Mouse (Mus musculus): ENCODE data around the gene Nyap2. TPM values are rescaled to one million over a fixed set of nuclear protein-coding genes. Genes with fewer than 3 reads are reported as not detected.

The Nyap2 gene
- polyA plus RNA-seq, 1 experiment from 2014 or later, result 45.7 TPM

DNA sequence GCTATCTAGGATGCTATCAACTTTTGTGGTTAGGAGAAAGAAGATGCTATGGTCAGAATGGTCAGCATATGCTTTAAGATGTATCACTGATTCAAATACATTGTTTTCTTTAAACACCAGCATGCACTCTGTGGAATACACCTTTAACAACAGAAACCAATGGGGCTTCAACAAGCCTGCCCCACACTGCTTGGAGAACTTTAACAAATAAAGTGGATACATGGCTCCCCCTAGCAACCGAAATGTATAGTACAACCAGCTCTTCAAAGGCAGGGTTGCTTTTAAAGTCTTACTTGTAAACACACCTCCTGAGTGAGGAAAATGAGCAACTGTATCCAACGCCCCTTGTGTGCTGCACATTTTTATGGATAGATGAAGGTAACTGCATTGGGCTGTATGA is 224.9 kb downstream of the Nyap2 start:
- 5% methylated on average over 2 of the region's 2 CpGs for WGBS
- Histone ChIP-seq H3K9me3 (ENCODE audit: control insufficient read depth, low read length) (no peaks in the 10 kb centered on the region), H3K27me3 (ENCODE audit: control insufficient read depth, insufficient read depth, low read length) (no peaks in the 10 kb centered on the region), H3K4me1 (ENCODE audit: control insufficient read depth, insufficient read depth, low read length) (no peaks in the 10 kb centered on the region), H3K4me3 (ENCODE audit: low read depth, low read length) (no peak overlapping the region), H3K36me3 (ENCODE audit: control insufficient read depth, insufficient read depth, low read length) (no peaks in the 10 kb centered on the region), H3K4me2 (ENCODE audit: low read depth, low read length) (no peak overlapping the region), H3K27ac (ENCODE audit: low read depth, low read length) (no peak overlapping the region), H3K9ac (replicated peaks; ENCODE audit: low read depth, low read length) (no peak overlapping the region)
- ATAC-seq (ENCODE audit: low read depth), result peak; percentile 87

DNA sequence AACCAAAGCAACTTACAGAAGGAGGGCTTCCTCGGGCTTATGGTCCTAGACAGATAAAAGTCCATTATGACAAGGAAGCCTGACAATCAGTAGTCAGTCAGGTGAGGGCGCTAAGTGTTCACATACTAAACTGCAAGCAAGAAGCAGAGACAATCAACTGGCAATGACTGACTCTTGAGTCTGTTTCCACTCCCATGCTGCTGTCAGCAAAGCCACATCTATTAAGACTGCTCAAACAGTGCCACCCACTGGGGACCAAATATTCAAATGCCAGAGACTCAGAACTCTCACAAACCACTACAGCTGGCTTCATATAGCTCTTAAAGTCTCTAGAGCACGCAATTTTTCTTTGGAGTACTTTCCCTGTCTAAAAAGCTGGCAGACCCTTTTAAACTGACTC is 226.6 kb downstream of the Nyap2 start:
- ATAC-seq (ENCODE audit: low read depth), result no peak
- no peaks in the 10 kb centered on the region for H3K9me3 ChIP-seq (ENCODE audit: control insufficient read depth, low read length)
- H3K27ac ChIP-seq (ENCODE audit: low read depth, low read length), result no peak overlapping the region
- H3K9ac ChIP-seq (replicated peaks; ENCODE audit: low read depth, low read length), result no peak overlapping the region
- H3K4me2 ChIP-seq (ENCODE audit: low read depth, low read length), result no peak overlapping the region
- H3K27me3 ChIP-seq (ENCODE audit: control insufficient read depth, insufficient read depth, low read length), result no peaks in the 10 kb centered on the region
- 60% methylated on average over 3 of the region's 3 CpGs for WGBS
- no peak overlapping the region for H3K4me3 ChIP-seq (ENCODE audit: low read depth, low read length)
- no peaks in the 10 kb centered on the region for H3K4me1 ChIP-seq (ENCODE audit: control insufficient read depth, insufficient read depth, low read length)
- H3K36me3 ChIP-seq (ENCODE audit: control insufficient read depth, insufficient read depth, low read length), result no peaks in the 10 kb centered on the region

DNA sequence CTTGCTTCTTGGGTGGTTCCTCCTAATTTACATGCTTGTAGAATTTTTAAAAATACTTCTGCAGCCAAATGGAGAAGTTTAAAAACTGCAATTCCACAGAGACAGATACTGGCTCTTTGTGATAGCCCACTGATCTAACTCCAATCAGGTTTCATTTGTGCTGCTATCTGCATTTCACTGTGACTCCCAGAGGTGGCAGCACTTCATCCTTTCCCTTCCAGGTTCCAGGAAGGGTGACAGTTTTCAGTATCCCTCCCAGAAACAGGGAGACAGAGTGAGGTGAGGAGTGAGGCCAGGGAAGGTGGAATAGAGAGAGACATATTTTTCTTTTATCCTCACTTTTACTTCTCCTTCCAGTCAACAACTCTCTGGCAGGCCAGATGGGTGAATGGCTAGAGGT is 230.7 kb downstream of the Nyap2 start:
- no peaks in the 10 kb centered on the region for H3K4me1 ChIP-seq (ENCODE audit: control insufficient read depth, insufficient read depth, low read length)
- no peak overlapping the region for H3K4me3 ChIP-seq (ENCODE audit: low read depth, low read length)
- no peaks in the 10 kb centered on the region for H3K36me3 ChIP-seq (ENCODE audit: control insufficient read depth, insufficient read depth, low read length)
- peak; percentile 3; the same call in 1 of the 2 replicates for ATAC-seq (ENCODE audit: low read depth)
- H3K4me2 ChIP-seq (ENCODE audit: low read depth, low read length), result no peak overlapping the region
- no peak overlapping the region for H3K9ac ChIP-seq (replicated peaks; ENCODE audit: low read depth, low read length)
- H3K9me3 ChIP-seq (ENCODE audit: control insufficient read depth, low read length), result no peaks in the 10 kb centered on the region
- H3K27ac ChIP-seq (ENCODE audit: low read depth, low read length), result no peak overlapping the region
- H3K27me3 ChIP-seq (ENCODE audit: control insufficient read depth, insufficient read depth, low read length), result no peaks in the 10 kb centered on the region

DNA sequence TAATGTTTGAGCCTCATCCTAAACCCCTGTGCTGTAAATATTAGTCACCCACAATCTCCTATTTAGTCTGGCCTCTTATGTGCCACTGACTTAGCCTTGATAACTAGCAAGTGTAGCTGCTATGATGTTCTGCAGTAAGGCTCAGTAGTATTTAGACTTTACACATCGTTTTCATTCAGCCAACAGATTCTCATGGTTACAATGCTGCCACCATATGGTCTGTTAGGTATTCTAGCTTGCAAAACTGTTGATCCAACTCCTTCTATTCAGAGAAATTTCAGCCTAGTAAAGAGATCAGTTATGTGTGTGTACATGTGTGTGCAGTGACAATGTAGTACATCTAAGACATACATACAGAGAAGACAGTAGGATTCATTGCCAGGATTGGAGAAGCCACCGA is 231.2 kb downstream of the Nyap2 start:
- Histone ChIP-seq H3K9ac (replicated peaks; ENCODE audit: low read depth, low read length) (no peak overlapping the region), H3K4me2 (ENCODE audit: low read depth, low read length) (no peak overlapping the region), H3K27ac (ENCODE audit: low read depth, low read length) (no peak overlapping the region), H3K36me3 (ENCODE audit: control insufficient read depth, insufficient read depth, low read length) (no peaks in the 10 kb centered on the region), H3K9me3 (ENCODE audit: control insufficient read depth, low read length) (no peaks in the 10 kb centered on the region), H3K4me3 (ENCODE audit: low read depth, low read length) (no peak overlapping the region), H3K4me1 (ENCODE audit: control insufficient read depth, insufficient read depth, low read length) (no peaks in the 10 kb centered on the region), H3K27me3 (ENCODE audit: control insufficient read depth, insufficient read depth, low read length) (no peaks in the 10 kb centered on the region)
- ATAC-seq (ENCODE audit: low read depth), result no peak
- 66% methylated on average over 2 of the region's 2 CpGs for WGBS

DNA sequence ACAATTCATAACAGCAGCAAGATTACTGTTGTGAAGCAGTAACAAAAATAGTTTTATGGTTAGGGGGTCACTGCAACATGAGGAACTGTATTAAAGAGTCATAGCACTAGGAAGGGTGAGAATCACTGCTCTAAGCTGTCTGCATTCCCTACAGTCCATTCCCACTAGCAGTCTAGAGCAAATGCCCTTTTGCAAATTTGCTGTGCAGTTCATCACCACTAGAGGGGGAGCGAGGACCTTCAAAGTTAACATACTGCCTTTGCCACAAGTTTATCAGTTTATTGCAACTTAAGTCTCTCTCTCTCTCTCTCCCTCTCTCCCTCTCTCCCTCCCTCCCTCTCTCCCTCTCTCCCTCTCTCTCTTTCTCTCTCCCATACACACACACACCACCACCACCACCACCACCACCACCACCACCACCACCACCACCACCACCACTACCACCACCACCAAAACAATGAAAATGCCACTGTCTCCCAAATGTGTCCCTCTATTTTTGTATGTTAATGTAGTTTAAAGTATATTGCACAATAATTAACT is 233.4 kb downstream of the Nyap2 start:
- ATAC-seq (ENCODE audit: low read depth), result peak; percentile 56; the same call in 1 of the 2 replicates
- 0% methylated on average over 1 of the region's 1 CpGs for WGBS
- H3K27ac ChIP-seq (ENCODE audit: low read depth, low read length), result no peak overlapping the region
- no peaks in the 10 kb centered on the region for H3K36me3 ChIP-seq (ENCODE audit: control insufficient read depth, insufficient read depth, low read length)
- H3K9me3 ChIP-seq (ENCODE audit: control insufficient read depth, low read length), result no peaks in the 10 kb centered on the region
- no peak overlapping the region for H3K4me2 ChIP-seq (ENCODE audit: low read depth, low read length)
- no peaks in the 10 kb centered on the region for H3K27me3 ChIP-seq (ENCODE audit: control insufficient read depth, insufficient read depth, low read length)
- H3K4me1 ChIP-seq (ENCODE audit: control insufficient read depth, insufficient read depth, low read length), result no peaks in the 10 kb centered on the region
- no peak overlapping the region for H3K9ac ChIP-seq (replicated peaks; ENCODE audit: low read depth, low read length)
- H3K4me3 ChIP-seq (ENCODE audit: low read depth, low read length), result no peak overlapping the region

DNA sequence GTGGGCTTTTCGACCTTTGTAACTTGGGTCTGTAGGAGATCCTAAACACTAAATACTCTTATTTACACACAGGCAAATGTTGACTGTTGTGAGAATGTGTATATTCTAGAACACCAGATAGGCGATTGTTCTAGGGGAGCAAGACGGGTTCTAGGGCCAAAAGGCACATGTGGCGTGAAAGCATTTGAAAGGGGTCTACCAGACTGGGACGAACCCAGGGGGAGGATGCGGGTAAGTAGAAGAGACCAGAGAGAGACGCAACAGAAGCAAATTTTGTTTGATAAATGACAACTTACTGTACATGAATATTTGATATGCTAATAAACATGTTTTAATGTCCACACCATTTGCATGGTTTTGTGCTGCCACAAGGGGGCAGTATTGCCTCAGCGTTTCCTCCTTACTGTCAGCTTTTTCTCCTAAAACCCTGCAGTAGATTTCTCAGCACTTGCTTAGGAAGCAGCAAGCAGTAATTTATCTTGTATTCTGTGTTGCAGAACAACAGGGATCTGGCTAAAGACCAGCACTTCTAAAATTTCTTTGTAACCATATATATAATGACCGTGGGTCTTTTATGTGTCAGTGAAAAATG is 239.7 kb downstream of the Nyap2 start:
- Histone ChIP-seq H3K4me2 (ENCODE audit: low read depth, low read length) (no peak overlapping the region), H3K36me3 (ENCODE audit: control insufficient read depth, insufficient read depth, low read length) (no peaks in the 10 kb centered on the region), H3K9me3 (ENCODE audit: control insufficient read depth, low read length) (no peaks in the 10 kb centered on the region), H3K4me1 (ENCODE audit: control insufficient read depth, insufficient read depth, low read length) (no peaks in the 10 kb centered on the region), H3K27ac (ENCODE audit: low read depth, low read length) (no peak overlapping the region), H3K27me3 (ENCODE audit: control insufficient read depth, insufficient read depth, low read length) (no peaks in the 10 kb centered on the region), H3K9ac (replicated peaks; ENCODE audit: low read depth, low read length) (no peak overlapping the region), H3K4me3 (ENCODE audit: low read depth, low read length) (no peak overlapping the region)
- ATAC-seq (ENCODE audit: low read depth), result peak; percentile 78
- 53% methylated on average over 9 of the region's 9 CpGs for WGBS

DNA sequence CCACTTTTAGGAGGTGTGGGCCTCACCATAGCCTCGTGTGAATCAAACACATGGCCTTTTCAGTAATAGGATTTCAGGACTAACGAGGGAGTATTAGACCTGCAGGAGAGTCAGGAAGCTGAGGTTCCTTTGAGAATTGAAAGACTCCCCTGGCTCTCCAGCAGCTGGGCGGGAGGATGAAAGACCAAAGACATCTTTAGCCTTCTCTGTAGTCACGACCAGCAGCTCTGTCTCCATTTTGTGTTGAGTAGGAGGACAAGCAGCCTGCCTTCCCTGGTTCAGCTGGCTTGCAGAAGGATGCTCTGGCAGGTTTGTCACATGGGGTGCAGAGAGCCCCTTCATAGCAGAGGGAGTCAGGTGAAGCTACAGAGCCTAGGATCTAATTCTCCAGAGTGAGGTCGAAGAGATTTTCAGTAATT is 240.3 kb downstream of the Nyap2 start:
- no peaks in the 10 kb centered on the region for H3K36me3 ChIP-seq (ENCODE audit: control insufficient read depth, insufficient read depth, low read length)
- H3K9me3 ChIP-seq (ENCODE audit: control insufficient read depth, low read length), result no peaks in the 10 kb centered on the region
- H3K4me3 ChIP-seq (ENCODE audit: low read depth, low read length), result no peak overlapping the region
- H3K27me3 ChIP-seq (ENCODE audit: control insufficient read depth, insufficient read depth, low read length), result no peaks in the 10 kb centered on the region
- peak; percentile 62; the same call in 1 of the 2 replicates for ATAC-seq (ENCODE audit: low read depth)
- WGBS, result 37% methylated on average over 5 of the region's 5 CpGs
- no peak overlapping the region for H3K4me2 ChIP-seq (ENCODE audit: low read depth, low read length)
- no peak overlapping the region for H3K27ac ChIP-seq (ENCODE audit: low read depth, low read length)
- H3K4me1 ChIP-seq (ENCODE audit: control insufficient read depth, insufficient read depth, low read length), result no peaks in the 10 kb centered on the region
- no peak overlapping the region for H3K9ac ChIP-seq (replicated peaks; ENCODE audit: low read depth, low read length)

DNA sequence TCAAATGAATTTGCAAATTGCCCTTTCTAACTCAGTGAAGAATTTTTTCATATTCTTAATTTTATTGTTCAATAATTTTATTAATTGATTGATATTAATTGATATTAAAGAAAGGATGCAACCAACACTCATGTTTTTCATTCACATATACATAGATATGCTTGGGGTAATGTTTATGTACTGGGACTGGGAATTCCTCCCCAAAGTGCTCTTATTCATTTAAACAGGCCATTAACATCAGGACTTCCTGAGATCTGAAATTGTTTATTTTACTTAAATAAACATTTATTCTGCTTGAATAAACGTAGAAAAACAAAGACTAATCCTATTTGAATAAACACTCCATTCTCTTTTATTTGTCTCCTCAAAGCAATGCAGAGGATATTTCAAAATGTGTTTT is 311.0 kb downstream of the Nyap2 start:
- WGBS, result 42% methylated on average over 1 of the region's 1 CpGs
- H3K9me3 ChIP-seq (ENCODE audit: control insufficient read depth, low read length), result no peaks in the 10 kb centered on the region
- H3K36me3 ChIP-seq (ENCODE audit: control insufficient read depth, insufficient read depth, low read length), result no peaks in the 10 kb centered on the region
- no peak overlapping the region for H3K9ac ChIP-seq (replicated peaks; ENCODE audit: low read depth, low read length)
- H3K27ac ChIP-seq (ENCODE audit: low read depth, low read length), result no peak overlapping the region
- ATAC-seq (ENCODE audit: low read depth), result no peak
- H3K4me1 ChIP-seq (ENCODE audit: control insufficient read depth, insufficient read depth, low read length), result no peaks in the 10 kb centered on the region
- H3K27me3 ChIP-seq (ENCODE audit: control insufficient read depth, insufficient read depth, low read length), result no peaks in the 10 kb centered on the region
- no peak overlapping the region for H3K4me3 ChIP-seq (ENCODE audit: low read depth, low read length)
- no peak overlapping the region for H3K4me2 ChIP-seq (ENCODE audit: low read depth, low read length)
